Mouse (Mus musculus) layer of hippocampus, postnatal 25 days (tissue): Measurements from ENCODE around the gene Mrps12. TPM values are rescaled to one million over a fixed set of nuclear protein-coding genes. Genes with fewer than 3 reads are reported as not detected.

Experiments used
- DNase-seq, 2 experiments: peaks; one replicate each; pipeline ENCODE4 v3.0.0; 2022; ENCODE audit warnings: mixed read lengths in 2 of 2, low spot score in 1 of 2; ENCODE audit errors: extremely low spot score in 1 of 2
- total RNA-seq, 2 experiments: library from RNA; stranded (reverse); gene quantifications; 2 replicates each; pipeline ENCODE4 v1.2.3; 2021

The Mrps12 gene
- total RNA-seq, 2 experiments from 2014 or later: 62.4 to 70.0 TPM

- no peak for DNase-seq
These were observed 23.6 kb upstream of the Mrps12 start for GRCm38 (mm10) chr7:28765211-28765610.

GRCm38 (mm10) chr7:28761907-28762306 is 20.3 kb upstream of the Mrps12 start:
- DNase-seq: no peak

DNA sequence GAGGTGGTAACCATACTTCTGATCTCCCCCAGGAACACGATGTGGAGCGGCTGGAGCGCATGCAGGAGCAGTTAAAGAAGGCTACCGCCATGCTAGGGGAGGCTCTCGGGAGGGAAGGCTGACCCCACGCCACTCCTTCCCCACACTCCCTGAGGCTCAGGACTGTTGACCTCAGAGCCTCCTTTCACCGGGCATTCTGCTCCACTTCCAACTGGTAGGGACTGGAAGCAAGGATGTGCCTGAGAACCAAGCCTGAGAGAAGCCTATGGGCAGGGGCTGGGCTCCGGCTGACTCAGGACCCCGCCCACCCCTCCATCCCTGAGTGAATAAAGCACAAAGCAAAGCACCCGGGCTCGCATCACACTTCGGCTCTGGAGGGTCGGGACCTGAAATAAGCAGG is 17.0 kb upstream of the Mrps12 start:
- no peak for DNase-seq

DNA sequence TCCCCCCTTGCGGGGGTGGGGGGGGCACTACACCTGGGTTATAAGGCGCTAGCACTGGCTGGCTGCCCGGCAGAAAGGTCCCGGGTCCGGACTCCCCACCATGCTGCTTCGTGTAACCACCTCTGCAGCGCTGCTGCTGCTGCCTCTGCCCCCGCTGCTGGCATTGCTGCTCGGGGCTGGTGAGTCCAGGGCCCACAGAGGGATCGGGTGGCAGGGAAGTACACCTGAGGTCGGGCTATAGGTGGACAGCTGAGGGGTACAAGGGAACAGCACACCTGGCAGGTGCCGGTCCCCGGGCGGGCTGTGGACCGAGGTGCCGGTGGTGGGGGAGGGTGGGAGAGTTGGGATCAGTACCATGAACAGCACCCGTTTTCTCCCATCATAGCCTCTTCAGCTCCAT is 14.5 kb upstream of the Mrps12 start, which contains the start of gene Ccer2:
Ccer2 (plus strand) TSS at position 96 of the 400 bp plus-strand sequence.
- DNase-seq: no peak

DNA sequence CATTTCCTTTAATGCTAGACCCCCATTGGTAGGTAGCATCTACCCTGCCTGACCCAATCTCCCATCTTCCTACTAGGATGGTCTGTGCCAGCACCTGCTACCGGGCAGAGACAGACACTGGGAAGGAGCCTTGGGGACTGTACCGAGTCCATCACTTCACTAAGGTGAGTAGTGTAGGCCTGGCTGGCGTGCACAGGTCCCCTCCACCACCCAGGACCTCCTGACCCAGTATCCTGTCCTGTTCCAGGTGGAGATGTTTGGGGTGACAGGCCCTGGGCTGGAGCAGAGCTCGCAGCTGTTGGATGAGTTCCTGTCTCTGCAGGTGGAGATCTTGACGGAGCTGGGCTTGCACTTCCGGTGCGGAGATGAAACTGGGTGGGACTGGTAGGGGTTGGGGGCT is 8.3 kb upstream of the Mrps12 start:
- DNase-seq: no peak

DNA sequence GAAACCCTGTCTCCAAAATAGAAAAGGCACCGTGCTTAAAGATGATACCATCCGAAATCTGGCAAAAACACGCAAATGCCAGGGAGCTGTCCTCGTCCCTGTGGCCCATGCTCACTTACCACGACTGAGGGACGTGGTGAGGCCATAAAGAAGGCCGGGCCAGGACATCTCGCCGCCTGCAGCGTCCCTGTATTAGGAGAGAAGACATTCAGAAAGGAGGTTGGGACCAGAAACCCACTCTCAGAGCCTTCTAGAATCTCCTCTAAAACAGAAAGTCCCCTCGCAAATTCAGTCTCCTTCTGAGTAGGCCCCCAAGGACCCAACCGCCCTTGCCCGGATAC is 282 bp downstream of the Mrps12 start:
- no peak for DNase-seq

- no peak for DNase-seq
These were observed 671 bp downstream of the Mrps12 start for GRCm38 (mm10) chr7:28740949-28741348.

DNA sequence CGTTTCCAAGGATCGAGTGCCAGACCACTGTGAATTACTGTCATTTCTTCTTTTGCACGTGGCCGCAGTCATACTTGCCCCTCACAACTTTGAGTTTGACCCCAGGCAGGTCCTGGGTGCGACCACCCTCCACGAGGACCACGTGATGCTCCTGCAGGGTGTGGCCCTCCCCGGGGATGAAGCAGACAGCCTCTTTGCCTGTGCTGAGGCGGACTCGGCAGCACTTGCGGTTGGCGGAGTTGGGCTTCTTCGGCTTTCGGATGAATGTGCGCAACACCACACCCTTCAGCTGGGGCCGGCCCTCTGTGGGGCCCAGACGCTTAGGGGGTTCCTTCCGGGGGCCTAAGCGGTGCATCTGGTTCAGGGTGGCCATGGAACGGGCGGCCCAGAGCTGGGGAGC is 1.8 kb downstream of the Mrps12 start:
- DNase-seq: no peak

GRCm38 (mm10) chr7:28735701-28736100 is 5.9 kb downstream of the Mrps12 start:
- no peak for DNase-seq

GRCm38 (mm10) chr7:28733211-28733610 is 8.4 kb downstream of the Mrps12 start:
- DNase-seq: no peak

DNA sequence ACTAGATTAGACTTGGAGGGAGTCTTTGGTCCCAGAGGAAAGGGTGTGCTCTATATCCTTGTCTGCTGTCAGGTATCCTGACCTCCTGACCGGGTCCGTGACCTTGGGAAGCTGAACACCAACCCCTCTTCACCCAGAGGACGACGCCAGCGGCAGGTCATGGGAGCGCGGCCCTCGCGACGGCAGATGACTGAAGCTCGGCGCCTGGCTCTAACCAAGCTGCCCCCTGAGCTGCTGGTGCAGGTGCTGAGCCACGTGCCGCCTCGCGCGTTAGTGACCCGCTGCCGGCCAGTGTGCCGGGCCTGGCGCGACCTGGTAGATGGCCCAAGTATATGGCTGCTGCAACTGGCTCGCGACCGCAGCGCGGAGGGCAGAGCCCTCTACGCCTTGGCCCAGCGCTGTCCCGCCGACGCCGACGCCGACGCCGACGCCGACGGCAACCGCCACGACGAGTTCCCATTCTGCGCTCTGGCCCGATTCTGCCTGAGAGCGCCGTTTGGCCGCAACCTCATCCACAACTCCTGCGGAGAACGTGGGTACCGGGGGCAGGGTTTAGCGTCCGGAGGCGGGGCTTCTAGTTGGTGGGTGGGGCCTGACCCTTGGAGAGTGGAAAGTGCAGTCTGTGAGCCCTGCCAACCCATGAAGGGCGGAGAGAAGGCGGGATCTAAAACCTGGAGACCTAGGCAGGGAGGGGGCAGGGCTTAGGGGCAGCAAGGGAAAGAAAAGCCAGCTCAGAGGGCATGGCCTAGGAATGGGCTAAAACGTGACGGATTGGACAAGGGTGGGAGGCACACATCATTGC is 9.1 kb downstream of the Mrps12 start:
- DNase-seq: no peak

DNA sequence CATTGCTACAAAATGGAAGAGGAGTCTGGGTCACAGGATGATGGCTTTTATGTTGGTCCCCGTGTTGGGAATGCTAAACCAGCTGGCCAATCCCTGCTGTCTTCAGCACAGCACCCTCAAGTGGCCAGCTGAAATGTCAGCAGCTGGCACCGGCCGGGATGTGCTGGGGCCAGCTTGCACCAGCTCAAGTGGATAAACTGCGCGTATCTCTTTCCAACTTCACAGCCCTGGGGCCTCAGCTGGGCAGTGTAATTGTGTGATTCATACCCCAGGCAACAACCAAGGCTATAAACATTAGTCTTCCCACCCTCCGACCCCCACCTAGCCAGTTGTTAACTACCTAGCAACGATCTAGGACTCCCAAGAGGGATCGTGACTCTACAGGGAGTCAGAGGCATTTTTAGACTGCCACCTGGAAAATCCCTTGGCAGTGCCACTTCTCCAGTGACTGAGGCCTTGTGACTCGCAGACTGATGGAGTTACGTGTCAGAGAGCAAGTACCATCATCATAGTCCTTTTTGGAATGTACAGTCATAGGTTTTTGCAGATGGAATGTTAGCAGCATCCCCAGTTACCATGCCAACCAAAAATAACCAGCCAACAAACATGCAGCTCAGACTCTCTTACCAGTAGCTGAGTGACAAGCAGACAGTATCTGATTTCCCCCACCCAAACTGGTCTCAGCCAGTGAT is 13.8 kb downstream of the Mrps12 start:
- DNase-seq: peak; percentile 28 to 40

DNA sequence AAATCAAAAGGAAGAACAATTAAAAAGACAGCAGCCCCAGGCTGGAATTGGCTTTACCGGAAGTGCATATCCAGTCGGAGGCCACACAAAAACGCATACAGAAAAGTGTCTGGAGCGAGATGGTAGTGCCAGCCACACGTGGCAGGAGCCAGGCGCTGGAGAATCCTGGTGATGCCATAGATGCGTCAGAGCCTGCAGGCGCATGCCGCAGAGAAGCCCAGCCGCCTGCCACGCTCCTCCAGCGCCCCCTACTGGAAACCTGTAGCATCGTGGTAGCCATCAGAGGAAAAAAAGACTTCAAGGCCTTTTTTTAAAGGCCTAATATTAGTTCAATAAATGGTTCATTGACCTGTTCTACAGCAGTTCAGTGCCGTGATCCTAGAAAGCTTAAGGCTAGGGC is 15.0 kb downstream of the Mrps12 start:
- peak; percentile 76 to 90 for DNase-seq

GRCm38 (mm10) chr7:28724613-28725012 is 17.0 kb downstream of the Mrps12 start:
- DNase-seq: no peak

GRCm38 (mm10) chr7:28722079-28722478 is 19.5 kb downstream of the Mrps12 start:
- DNase-seq: no peak

DNA sequence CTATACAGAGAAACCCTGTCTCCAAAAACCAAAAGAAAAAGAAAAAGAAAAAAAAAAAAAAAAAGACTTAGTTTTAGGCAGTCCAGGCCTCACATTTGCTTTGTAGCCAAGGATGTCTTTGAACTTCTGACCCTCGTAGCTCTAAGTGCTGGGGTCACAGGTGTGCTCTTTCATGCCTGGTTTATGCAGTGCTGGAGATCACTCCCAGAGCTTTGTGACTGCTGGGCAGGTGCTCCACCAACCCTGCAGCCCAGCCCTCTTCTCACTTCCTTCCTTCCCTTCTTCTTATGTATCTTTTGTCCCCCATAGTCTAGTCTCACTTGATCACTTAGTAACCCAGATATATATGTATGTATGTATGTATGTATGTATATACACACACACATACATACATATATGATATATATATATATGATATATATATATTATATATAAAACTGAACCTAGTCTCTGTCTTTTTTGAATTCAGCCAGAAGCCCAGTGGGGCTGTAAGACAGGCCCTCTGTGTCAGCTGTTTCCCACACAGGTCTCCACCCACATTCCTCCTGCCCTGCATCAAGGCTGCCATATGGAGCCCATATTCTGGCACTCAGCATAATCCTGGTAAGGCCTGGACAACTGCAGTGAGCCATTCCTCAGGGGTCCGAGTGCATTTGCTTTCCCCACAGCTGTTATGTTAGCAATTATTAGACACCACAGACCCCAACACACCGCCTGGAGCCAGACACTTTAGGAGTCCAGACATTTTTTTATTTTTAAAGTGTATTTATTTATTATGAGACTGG is 20.7 kb downstream of the Mrps12 start:
- no peak for DNase-seq

DNA sequence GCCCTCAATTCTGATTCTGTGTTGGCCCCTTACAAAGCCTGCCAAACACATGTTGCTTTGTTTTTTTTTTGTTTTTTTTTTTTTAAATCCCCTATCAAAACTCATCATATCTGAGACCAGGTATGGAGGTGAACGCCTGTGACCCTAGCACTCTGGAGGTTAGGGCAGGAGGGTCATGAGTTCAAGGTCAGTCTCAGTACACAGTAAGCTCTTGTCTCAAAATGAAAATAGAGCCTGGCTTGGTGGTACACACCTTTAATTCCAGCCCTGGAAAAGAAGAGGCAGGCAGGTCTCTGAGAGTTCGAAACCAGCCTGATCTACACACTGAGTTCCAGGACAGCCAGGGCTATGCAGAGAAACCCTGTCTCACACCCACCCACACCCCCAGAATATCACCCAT is 22.0 kb downstream of the Mrps12 start:
- no peak for DNase-seq

- DNase-seq: no peak
These were observed 22.5 kb downstream of the Mrps12 start for GRCm38 (mm10) chr7:28719159-28719558.

DNA sequence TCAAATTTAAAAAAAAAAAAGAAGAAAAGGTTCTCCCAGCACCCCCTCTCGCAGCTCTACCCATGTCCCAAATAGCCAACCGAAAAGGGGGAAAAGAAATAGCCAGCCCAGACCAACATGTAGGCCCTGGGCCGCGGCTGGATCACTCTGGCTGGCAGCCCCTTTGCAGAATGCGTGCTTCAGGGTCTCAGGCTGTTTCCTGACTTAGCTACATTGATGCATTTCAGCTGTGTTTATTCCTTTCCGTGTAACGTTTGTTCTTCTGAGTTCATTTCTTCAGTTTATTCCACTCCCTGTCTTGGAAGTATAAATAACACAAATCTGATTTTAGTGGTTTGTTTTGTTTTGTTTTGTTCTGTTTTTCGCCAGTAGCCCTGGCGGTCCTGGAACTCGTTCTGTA is 23.9 kb downstream of the Mrps12 start:
- no peak for DNase-seq

- peak in 1 of 2 experiments; percentile 23 for DNase-seq
These were observed 24.9 kb downstream of the Mrps12 start, which contains the start of gene Fbxo17 for GRCm38 (mm10) chr7:28716590-28717281. TSS of gene Fbxo17 (plus strand) at chr7:28716804.

GRCm38 (mm10) chr7:28715598-28715997 is 26.0 kb downstream of the Mrps12 start:
- no peak for DNase-seq
